Mouse (Mus musculus) lung, embryonic 16.5 days (tissue): ENCODE data around the gene Mcub. TPM values are rescaled to one million over a fixed set of nuclear protein-coding genes. Genes with fewer than 3 reads are reported as not detected.

Experiments
- ATAC-seq: fragments of 200-750 bp; cut with Nextera tagmentation; 2 replicates; pipeline ENCODE4 v1.8.0; 2017; ENCODE audit warnings: low read depth, mild to moderate bottlenecking, moderate library complexity
- H3K27ac ChIP-seq: fragments of 300-500 bp; sonication (generic); 2 replicates; pipeline ENCODE4 v1.5.1; 2014; ENCODE audit warnings: mild to moderate bottlenecking, control low read depth, low read length
- H3K27me3 ChIP-seq: fragments of 300-500 bp; sonication (generic); 2 replicates; pipeline ENCODE4 v1.6.1; 2014; ENCODE audit warnings: low read depth, low read length, mixed read lengths; ENCODE audit not compliant: control insufficient read depth, insufficient read depth
- H3K36me3 ChIP-seq: fragments of 300-500 bp; sonication (generic); 2 replicates; pipeline ENCODE4 v1.6.1; 2014; ENCODE audit warnings: low read length; ENCODE audit not compliant: control insufficient read depth, insufficient read depth
- H3K4me1 ChIP-seq: fragments of 300-500 bp; sonication (generic); replicated peaks from 2 replicates; pipeline ENCODE4 v1.6.1; 2014; ENCODE audit warnings: low read length, mixed read lengths; ENCODE audit not compliant: control insufficient read depth, insufficient read depth
- H3K4me2 ChIP-seq: fragments of 300-500 bp; sonication (generic); 2 replicates; pipeline ENCODE4 v1.6.1; 2014; ENCODE audit warnings: low read depth, low read length, control low read depth
- H3K4me3 ChIP-seq: fragments of 300-500 bp; sonication (generic); 2 replicates; pipeline ENCODE4 v1.5.1; 2014; ENCODE audit warnings: mild to moderate bottlenecking, low read length, control low read depth
- H3K9ac ChIP-seq: fragments of 300-500 bp; sonication (generic); 2 replicates; pipeline ENCODE4 v1.6.1; 2014; ENCODE audit warnings: low read length, control low read depth
- H3K9me3 ChIP-seq: fragments of 300-500 bp; sonication (generic); 2 replicates; pipeline ENCODE4 v1.6.1; 2016; ENCODE audit warnings: low read length; ENCODE audit not compliant: control insufficient read depth
- WGBS: fragments of 180-500 bp; shearing (Covaris S2); extraction: QIAGEN DNeasy Blood & Tissue Kit; methylation state at CpG from one replicate; pipeline ENCODE4 v1.1.7; 2014; 5-methylcytosine and 5-hydroxymethylcytosine counted together
- polyA plus RNA-seq: library from polyadenylated mRNA; unstranded; fragments of >200 nt; fragmentation: Nextera tagmentation; extraction: Ambion mirVana; gene quantifications from 2 replicates; pipeline ENCODE4 v1.2.1, GENCODE M21; 2015

The Mcub gene
- polyA plus RNA-seq, 1 experiment from 2014 or later = 4.6 TPM

DNA sequence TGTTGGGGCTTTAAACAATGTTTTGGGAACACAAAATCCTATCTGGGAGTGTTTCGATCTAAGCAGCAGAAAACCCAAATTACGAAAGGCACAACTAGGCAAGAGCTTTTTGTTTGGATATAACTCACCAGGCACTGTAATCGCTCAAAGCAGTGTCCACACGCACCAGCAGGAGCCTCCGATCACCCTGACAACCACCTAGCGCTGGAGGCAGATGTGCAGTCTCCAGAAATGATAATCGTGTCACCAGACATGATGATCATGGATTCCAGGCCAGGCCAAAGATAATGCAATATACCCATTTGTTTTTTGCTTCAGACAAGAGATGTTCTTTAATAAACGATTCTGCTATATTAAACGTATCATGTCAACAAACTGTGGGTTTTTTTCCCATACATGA, 2.1 kb downstream of the Mcub start:
- H3K27ac ChIP-seq = no peak overlapping the region
- H3K36me3 ChIP-seq = no peaks in the 10 kb centered on the region
- WGBS = 67% methylated on average over 9 of the region's 9 CpGs
- no peak for ATAC-seq
- no peak overlapping the region for H3K9ac ChIP-seq
- H3K4me2 ChIP-seq = no peak overlapping the region
- H3K4me1 ChIP-seq = peaks cover 18% of the 10 kb centered on the region
- no peak overlapping the region for H3K4me3 ChIP-seq
- H3K27me3 ChIP-seq = peaks cover 12% of the 10 kb centered on the region; the same call in 1 of the 2 replicates
- H3K9me3 ChIP-seq = no peaks in the 10 kb centered on the region

DNA sequence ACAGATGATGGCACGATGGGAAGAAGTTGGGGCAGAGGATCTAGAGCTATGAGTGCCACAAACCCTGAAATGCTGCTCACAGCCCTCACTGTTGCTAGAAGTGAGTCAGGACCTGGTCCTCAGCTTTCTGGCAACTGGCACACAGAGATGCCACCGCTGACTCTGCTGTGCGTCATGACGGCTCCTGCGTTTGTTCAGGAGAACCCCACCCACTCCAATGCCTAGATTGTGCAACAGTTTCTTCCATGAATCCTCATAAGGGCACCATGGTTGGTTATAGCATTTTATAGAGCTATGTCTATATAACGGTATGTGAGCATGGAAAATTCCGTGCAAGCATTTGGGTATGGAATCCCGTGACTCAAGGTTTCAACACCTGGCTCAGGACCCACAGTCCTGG, 5.3 kb downstream of the Mcub start:
- WGBS = 86% methylated on average over 8 of the region's 8 CpGs
- H3K9me3 ChIP-seq = no peaks in the 10 kb centered on the region
- H3K27ac ChIP-seq = no peak overlapping the region
- H3K4me2 ChIP-seq = no peak overlapping the region
- no peak overlapping the region for H3K9ac ChIP-seq
- peaks cover 5% of the 10 kb centered on the region; the same call in 1 of the 2 replicates for H3K27me3 ChIP-seq
- H3K4me3 ChIP-seq = no peak overlapping the region
- ATAC-seq = no peak
- H3K36me3 ChIP-seq = no peaks in the 10 kb centered on the region
- peaks cover 8% of the 10 kb centered on the region for H3K4me1 ChIP-seq

DNA sequence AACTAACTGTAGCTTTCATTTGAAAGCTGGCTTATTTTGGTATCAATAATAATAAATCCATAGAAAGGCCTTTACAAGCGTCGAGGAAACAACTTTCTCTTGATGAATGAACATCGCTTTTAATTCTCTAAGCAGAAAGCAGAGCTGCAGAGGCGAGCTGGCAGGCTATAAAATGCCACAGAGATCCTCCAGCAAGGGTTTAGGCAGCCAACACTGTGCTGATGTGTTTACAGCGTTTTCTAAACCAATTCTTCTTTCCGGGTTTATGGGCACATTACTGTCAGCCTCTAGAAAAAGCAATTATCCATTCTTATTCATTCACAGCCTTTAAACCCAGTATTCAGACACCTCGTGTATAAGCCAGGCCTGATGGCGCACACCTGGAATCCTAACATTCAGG, 7.5 kb downstream of the Mcub start:
- H3K4me1 ChIP-seq = no peaks in the 10 kb centered on the region
- H3K4me2 ChIP-seq = no peak overlapping the region
- no peak overlapping the region for H3K27ac ChIP-seq
- WGBS = 72% methylated on average over 8 of the region's 8 CpGs
- no peak overlapping the region for H3K9ac ChIP-seq
- ATAC-seq = no peak
- no peaks in the 10 kb centered on the region; the same call in 1 of the 2 replicates for H3K27me3 ChIP-seq
- H3K9me3 ChIP-seq = no peaks in the 10 kb centered on the region
- H3K4me3 ChIP-seq = no peak overlapping the region
- H3K36me3 ChIP-seq = no peaks in the 10 kb centered on the region

DNA sequence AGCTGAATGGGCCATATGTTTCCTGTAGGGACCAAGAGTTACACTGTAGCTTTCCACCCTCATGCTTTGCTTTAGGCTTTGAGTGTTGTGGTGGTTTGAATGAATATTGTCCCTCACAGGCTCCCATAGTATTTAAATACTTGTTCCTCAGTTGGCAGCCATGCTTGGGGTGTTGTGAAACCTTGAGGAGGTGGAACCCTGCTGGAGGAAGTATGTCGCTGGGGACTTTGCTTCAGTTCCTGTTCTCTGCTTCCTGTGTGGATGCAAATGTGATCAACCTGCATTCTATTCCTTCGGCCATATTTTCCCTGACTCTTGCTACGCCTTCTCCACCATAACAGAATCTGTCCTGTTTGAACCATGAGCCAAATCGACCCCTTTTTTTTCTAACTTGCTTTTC, 16.7 kb downstream of the Mcub start:
- H3K4me1 ChIP-seq = no peaks in the 10 kb centered on the region
- H3K27me3 ChIP-seq = no peaks in the 10 kb centered on the region
- no peaks in the 10 kb centered on the region for H3K9me3 ChIP-seq
- WGBS = 81% methylated on average over 4 of the region's 4 CpGs
- no peak overlapping the region for H3K27ac ChIP-seq
- H3K36me3 ChIP-seq = no peaks in the 10 kb centered on the region
- H3K4me3 ChIP-seq = no peak overlapping the region
- no peak overlapping the region for H3K4me2 ChIP-seq
- no peak overlapping the region for H3K9ac ChIP-seq
- ATAC-seq = no peak

DNA sequence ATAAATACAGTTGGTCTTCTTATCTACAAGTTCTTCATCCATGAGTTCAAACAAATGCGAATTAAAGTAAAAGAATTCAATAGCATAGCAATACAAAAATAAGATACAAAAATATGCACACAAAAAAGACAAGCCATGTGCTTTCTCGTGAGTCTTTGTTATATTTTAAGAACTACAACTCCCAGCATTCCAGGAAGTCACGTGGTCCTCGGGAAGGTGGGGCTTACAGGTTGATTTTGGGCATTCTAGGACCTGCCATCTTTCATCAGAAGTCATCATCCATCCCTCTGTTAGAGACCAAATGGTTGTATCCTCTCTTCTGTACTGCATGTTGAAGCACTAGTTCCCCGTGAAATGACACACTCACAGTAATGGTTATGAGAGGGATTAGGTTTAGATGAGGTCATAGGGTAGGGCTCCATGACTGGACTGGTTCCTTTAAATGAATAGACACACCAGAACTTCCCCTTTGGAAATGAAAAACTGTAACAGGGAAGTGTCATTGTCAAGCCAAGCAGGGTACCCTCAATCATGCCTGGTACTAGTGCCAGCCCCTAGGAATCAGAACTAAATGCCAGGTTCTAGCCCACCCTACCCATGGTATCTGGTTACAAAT, 20.7 kb downstream of the Mcub start:
- no peak overlapping the region for H3K4me2 ChIP-seq
- no peaks in the 10 kb centered on the region for H3K27me3 ChIP-seq
- H3K4me1 ChIP-seq = no peaks in the 10 kb centered on the region
- H3K4me3 ChIP-seq = no peak overlapping the region
- no peaks in the 10 kb centered on the region for H3K9me3 ChIP-seq
- no peak for ATAC-seq
- 73% methylated on average over 5 of the region's 5 CpGs for WGBS
- H3K27ac ChIP-seq = no peak overlapping the region
- no peaks in the 10 kb centered on the region for H3K36me3 ChIP-seq
- no peak overlapping the region for H3K9ac ChIP-seq

DNA sequence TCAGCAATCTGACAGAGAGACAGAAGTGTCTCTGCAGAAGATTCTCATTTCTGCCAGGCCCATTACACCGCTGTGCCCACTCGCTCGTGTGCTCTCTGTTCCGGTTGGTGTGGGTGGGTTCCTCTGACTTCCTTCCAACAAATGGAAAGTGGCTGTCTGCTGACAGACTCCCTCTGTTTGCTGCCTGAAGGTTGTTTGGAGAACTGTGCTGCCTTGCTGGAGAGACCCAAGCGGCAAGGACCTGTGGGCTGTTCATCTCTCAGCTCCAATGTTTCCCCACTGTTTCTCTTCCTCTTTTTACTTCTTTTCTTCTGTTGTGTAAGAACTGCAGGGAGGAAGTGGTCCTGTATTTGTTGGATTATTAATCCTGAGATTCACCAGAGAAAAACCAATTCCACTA, 21.6 kb downstream of the Mcub start:
- Histone ChIP-seq H3K9ac (no peak overlapping the region), H3K36me3 (no peaks in the 10 kb centered on the region), H3K4me3 (no peak overlapping the region), H3K27ac (no peak overlapping the region), H3K9me3 (no peaks in the 10 kb centered on the region), H3K27me3 (no peaks in the 10 kb centered on the region), H3K4me1 (no peaks in the 10 kb centered on the region), H3K4me2 (no peak overlapping the region)
- WGBS = 65% methylated on average over 5 of the region's 5 CpGs
- ATAC-seq = no peak

DNA sequence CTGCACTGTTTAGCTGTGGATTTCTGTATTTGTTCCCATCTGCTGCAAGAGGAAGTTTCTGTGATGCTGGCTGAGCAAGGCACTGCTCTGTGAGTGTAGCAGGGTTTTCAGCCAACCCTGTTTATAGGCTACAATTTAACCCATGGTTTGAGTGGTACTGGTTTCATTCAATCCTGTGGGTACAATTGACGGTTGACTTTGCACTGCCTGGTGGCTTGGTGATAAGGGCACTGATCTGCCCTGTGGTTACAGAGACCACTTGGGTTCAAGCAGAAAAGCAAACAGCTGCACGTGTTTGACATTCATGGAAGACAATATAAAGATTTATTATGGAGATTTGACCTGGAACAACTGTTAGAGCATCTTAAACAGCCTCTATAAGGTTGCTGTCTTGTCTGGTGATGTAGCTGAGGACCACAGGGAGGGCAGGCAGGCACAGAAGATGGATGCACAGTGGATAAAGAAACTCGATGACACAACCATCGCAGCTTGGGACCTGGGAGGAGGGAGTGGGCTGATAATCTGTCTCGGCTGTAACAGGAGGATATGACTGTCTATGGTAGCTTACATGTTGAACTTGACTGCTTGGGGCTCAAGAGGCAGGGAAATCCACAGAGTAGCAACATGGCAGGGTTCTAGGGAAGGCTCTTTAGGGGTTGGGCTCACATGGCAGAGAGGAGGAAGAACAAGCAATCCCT, 23.6 kb downstream of the Mcub start:
- no peak overlapping the region for H3K4me2 ChIP-seq
- no peak overlapping the region for H3K4me3 ChIP-seq
- 49% methylated on average over 5 of the region's 5 CpGs for WGBS
- no peaks in the 10 kb centered on the region for H3K36me3 ChIP-seq
- no peaks in the 10 kb centered on the region for H3K27me3 ChIP-seq
- no peak for ATAC-seq
- H3K27ac ChIP-seq = no peak overlapping the region
- no peaks in the 10 kb centered on the region for H3K4me1 ChIP-seq
- no peak overlapping the region for H3K9ac ChIP-seq
- H3K9me3 ChIP-seq = no peaks in the 10 kb centered on the region

DNA sequence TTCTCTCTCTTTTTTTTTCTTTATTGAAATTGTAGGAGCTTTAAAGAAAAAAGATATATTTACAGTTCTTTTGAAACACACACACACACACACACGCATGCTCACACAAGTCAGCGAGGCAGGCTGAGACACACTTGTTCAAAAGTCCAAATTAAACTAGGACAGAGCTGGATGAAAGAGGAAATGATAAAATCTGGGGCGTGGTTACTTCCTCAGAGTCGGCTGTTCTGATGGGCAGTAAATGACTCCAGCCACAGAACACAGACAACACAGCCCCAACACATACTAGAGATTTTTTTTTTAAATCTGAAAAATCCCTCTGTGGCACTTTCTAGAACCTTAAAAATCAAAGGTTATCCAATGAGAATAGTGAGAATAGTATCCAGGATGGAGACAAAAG, 26.2 kb downstream of the Mcub start:
- no peak for ATAC-seq
- WGBS = 58% methylated on average over 4 of the region's 4 CpGs
- Histone ChIP-seq H3K9me3 (no peaks in the 10 kb centered on the region), H3K27ac (no peak overlapping the region), H3K4me1 (no peaks in the 10 kb centered on the region), H3K4me3 (no peak overlapping the region), H3K27me3 (no peaks in the 10 kb centered on the region), H3K9ac (no peak overlapping the region), H3K4me2 (no peak overlapping the region), H3K36me3 (no peaks in the 10 kb centered on the region)

DNA sequence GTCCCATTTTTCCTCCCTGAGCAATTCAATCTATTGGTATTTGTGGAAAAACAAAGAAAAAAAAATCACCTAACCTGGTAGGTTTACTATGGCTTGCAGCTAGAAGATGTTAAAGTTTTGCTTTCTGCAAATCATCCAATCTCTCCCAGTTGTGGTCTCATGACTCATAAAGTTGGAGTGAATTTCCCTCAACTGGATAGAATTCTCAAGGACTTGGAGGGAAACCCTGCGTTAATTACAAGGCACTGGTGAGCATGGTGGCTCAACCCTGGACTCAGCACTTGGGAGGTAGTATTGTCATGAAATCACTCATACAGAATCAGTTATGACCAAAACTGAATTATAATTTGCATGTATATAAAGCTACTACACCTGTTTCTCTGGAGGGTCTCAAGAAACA, 28.7 kb downstream of the Mcub start:
- H3K27me3 ChIP-seq = no peaks in the 10 kb centered on the region
- no peak overlapping the region for H3K4me2 ChIP-seq
- H3K27ac ChIP-seq = no peak overlapping the region
- no peaks in the 10 kb centered on the region for H3K4me1 ChIP-seq
- no peak overlapping the region for H3K9ac ChIP-seq
- H3K9me3 ChIP-seq = no peaks in the 10 kb centered on the region
- H3K4me3 ChIP-seq = no peak overlapping the region
- 94% methylated on average over 1 of the region's 1 CpGs for WGBS
- H3K36me3 ChIP-seq = no peaks in the 10 kb centered on the region
- ATAC-seq = no peak
